Mouse (Mus musculus) left cerebral cortex, postnatal 10 days (tissue): ENCODE results near the gene Lhx1. TPM values are rescaled to one million over a fixed set of nuclear protein-coding genes. Genes with fewer than 3 reads are reported as not detected.
A peak's percentile ranks its signal among the peaks of the same experiment; 100 is the strongest.

Source experiments
- DNase-seq, 2 experiments: peaks; one replicate each; pipeline ENCODE4 v3.0.0; 2021 to 2022; ENCODE audit warnings: low spot score in 2 of 2, mixed read lengths in 1 of 2; ENCODE audit errors: extremely low spot score in 1 of 2
- intact Hi-C: fragments of 180-260 bp; cut with DNase I; formaldehyde crosslinking; loops from one replicate; pipeline ENCODE4 v1.15.1; 2025
- total RNA-seq, 2 experiments: library from RNA; stranded (reverse); gene quantifications; 2 replicates each; pipeline ENCODE4 v1.2.3; 2021

Lhx1 gene
- total RNA-seq, 2 experiments from 2014 or later: 0.39 to 0.71 TPM

DNA sequence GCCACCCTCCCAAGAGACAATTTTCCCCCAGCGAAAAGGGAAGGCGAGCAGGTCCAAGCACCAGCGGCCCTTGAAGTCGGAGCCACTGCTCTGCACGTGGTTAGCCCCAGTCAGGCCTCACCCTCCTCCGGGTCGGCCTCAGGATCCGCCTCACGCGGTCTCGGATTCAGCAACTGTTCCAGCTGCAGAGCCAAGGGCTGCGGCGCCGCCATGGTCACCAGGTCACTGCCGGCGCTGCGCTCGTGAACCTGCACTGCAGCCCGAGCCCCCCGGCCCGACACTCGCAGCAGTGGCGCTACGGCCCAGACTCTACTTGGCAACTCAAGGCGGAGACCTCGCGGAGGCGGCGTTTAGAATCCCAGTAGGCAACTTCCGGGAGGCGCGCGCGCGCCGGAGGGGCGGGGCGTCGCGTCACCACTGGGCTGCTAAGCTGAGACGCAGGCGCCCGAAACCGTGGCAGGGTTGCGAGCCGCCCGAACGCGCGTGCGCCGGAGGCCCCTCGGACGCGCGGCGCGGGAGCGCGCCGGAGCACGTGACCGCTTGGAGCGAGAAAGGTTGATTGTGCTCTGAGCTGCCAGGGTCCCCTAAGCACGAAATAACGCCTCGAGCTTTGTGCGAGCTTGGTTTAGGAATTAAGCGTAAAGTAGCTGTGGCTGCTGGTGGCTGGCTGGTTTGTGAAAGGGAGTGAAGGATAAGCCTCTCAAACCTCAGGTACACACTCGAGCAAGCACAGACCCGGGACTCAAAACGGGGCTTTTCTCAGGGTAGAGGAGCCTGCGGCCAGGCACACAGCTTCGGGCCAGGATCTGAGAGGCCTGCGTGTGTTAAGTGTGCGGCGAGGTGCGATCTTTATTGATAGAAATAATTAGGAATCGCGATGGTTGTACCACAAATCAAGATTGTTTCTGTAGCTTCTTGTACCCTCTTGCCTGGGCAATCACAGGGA, 11.9 kb downstream of the Lhx1 start, which contains the start of gene Aatf:
TSS of gene Aatf (minus strand) at position 352 of the 946 bp plus-strand sequence.
- intact Hi-C loops: loop anchor here (10.0 kb wide), 1 partner anchor 229 kb away; no protein-coding TSS in a partner anchor
- DNase-seq: peak; percentile 94 to 97

DNA sequence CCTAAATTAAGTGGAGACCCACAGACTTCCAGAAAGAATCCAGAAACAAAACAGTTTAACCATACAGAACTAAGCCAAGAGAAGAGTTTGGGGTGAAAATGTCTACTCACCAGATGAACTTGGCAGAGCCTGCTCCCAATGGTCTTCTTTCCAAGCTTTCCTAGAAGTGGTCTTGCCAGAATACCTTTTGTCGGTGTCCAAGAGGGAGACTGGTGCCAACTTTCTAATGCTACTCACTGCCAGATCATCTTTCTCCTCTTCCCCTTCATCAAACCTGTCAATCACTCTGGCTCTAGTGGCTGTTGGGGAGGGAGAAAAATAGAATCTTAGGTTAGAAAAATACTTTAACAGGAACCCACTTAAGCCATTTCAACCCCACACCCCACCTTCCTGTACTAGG, 13.3 kb downstream of the Lhx1 start:
- DNase-seq: no peak
- intact Hi-C loops: loop anchor here (10.0 kb wide), 1 partner anchor 227 kb away; no protein-coding TSS in a partner anchor

DNA sequence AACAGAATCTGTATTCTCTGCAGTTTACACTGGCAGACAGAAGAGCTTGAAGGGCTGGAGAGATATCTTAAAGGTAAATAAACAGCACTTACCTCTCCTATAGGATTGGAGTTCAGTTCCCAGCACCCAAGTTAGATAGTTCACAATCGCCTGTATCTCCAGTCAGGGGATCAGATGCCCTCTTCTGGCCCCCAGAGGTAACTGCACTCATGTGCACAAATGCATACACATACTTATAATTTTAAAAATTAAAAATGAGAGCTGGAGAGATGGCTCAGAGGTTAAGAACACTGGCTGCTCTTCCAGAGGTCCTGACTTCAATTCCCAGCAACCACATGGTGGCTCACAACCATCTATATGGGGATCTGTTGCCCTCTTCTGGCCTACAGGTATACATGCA, 21.0 kb downstream of the Lhx1 start:
- intact Hi-C loops: no loop called here
- no peak for DNase-seq

DNA sequence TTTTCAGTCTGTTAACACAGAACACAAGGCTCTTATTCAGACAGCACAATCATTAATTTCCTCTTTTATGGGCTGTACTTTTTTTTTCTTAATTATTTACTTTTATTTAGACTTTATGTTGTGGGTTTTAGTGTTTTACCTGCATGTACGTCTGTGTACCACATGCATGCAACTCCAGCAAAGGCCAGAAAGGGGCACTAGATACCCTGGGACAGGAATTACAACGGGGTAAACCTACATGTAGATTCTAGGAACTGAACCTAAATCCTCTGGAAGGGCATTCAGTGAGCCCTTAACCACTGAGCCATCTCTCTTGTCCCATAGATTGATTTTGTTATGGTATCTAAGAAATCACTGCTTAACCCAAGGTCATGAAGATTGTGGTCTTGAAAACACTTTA, 27.4 kb downstream of the Lhx1 start:
- DNase-seq: no peak
- intact Hi-C loops: no loop called here

DNA sequence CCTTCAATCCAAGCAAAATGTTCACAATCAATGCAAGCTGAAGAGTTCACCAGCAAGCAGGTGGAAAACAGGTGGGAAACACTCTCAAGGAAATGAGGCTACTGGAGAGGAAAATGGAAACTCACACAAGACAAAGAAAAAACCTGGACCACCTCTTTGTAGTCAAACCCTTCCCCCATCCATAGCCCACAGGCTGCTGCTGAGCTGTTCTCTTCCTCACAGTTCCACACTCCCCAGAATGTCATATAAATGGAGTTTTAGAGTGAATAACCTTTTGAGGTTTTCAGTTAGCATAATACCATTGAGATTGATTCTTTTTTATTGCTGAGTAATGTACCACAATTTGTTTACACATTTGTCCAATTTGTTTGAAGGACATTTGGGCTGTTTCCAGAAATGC, 28.4 kb downstream of the Lhx1 start:
- intact Hi-C loops: no loop called here

DNA sequence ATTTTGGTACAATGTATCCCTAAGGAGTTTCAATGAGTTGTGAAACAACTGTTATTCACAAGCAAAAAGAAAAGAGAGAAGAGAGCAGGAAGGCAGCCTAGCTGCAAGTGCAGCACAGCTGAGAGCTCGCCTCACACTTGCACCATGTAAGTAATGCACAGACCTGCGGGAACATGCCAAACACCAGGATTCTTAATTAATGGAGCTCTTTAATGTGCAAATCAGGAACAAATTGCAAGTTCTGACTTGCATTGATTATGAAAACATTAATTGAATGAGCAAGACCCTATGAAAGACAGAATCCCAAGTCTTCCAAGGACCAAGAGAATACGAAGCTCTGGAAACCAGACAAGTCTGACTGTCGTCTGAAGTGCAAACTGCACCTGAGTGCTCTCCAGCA, 29.6 kb downstream of the Lhx1 start:
- intact Hi-C loops: no loop called here

More for the DNA sequence above, 28.4 kb downstream of the Lhx1 start:
- DNase-seq: no peak

DNA sequence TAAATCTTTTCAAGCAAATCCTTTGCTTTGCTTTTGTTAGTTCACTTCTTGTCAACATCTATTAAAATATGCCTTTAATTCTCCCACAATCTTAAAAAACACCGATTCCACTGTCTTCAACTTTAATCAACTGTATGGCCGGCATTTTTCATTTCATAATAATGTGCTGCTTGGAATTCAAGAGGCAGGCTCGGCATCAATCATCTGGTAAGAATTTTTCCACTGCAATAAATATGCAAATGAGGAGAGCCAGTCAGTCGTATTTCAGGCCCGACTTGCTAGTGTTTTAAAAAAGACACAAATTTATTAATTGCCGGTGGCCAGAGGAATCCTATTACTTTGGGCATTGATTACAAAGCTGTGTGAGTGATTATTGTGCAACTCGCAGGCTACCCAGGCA, 43.7 kb downstream of the Lhx1 start:
- intact Hi-C loops: no loop called here
- DNase-seq: no peak

More for the DNA sequence above, 29.6 kb downstream of the Lhx1 start:
- no peak for DNase-seq

DNA sequence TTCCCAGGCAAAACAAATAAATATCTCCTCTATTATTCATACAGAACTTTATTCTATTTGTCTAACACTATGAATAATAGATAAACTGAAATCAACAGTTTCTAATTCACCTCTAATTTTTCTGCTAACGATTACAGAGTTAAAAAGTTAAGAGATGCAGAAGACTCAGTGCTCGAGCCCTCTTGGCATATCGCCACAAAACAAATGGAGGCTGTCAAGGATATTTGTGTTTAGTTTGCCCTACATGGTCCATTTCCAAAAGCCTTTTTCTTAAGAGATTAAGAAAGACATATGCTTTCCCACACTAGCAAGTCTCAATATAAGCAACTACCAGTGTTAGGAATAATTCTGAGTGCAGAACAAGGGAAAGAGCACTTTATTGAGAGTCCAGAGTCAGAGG, 44.9 kb downstream of the Lhx1 start:
- no peak for DNase-seq
- intact Hi-C loops: no loop called here

DNA sequence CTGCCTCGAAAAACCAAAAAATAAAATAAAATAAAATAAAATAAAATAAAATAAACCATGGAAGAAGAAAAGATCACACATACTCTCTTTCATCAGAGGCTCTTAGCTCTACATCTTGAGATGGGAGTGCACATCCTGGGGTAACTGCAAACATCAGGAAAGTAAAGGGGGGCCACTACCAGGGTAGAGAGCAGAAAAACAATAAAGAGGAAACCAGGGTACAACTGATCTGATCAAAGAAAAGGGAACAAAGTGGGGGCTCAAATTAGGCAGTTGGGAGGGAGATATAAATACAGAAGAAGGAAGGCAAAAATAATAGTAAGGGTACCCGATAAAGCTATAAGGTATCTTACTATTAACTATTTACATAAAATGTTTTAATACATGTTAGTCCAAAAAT, 48.7 kb downstream of the Lhx1 start:
- no peak for DNase-seq
- intact Hi-C loops: no loop called here

DNA sequence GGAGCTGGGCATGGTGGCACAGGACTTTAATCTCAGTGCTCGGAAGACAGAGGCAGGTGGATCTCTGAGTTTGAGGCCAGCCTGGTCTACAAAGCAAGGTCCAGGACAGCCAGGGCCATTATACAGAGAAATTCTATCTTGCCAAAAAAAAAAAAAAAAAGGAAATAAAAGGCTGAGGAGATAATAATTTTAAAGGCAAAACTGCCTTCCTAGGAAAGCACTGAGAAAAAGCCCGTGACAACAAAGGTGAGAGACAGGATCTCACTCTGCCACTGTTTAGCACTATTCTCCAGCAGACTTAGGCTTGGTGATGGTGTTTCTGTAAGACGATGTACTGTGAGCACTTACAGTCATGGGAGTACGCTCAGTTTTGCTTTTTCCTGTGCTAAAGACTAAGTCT, 49.3 kb downstream of the Lhx1 start:
- DNase-seq: no peak
- intact Hi-C loops: no loop called here

DNA sequence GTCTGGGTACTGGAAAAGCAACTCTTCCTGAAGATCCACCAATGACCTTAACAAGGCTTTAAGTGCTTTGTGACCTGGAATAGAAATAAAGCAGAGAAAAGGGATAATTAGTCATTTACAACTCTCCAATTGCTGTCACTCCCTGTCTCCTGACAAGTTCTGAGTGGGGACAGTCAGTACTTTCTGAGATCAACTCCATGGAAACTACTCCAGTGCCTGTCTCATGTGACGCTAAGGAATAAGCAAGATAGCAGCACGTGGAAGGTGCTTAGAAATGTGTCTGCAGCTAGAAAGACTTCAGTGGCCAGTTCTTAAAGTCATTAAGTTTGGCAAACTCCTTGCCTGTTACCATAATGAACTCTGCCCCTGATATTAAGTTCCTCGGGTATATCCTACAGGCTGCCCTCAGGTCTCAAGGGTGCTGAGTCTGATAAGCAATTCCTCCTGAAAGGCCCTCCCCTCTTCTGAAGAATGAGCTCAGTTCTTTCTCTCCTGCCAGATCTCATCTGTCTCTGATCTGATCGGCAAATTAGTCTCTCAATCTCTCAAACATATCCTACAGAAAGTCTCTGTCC, 52.2 kb downstream of the Lhx1 start:
- DNase-seq: no peak
- intact Hi-C loops: no loop called here

Other genes with a start within 250 kb of the Lhx1 start
- gene Aatf, start 12.0 kb downstream of the Lhx1 start, total RNA-seq: 10 to 100 TPM; 20.9 to 23.7 TPM